Mouse (Mus musculus) NIH3T3 (cell line): ENCODE data around the gene Lag3.

ENCODE experiments used
- DNase-seq: peaks from one replicate; pipeline ENCODE4 v3.0.0-alpha.2; 2012; ENCODE audit warnings: low read depth

Lag3 gene

GRCm38 (mm10) chr6:124919695-124920317, 8.3 kb upstream of the Lag3 start, which contains the start of gene Ptms:
Ptms (minus strand) TSS chr6:124920103.
- DNase-seq = peak; percentile 99

GRCm38 (mm10) chr6:124918890-124919627, 7.6 kb upstream of the Lag3 start:
- DNase-seq = no peak

DNA sequence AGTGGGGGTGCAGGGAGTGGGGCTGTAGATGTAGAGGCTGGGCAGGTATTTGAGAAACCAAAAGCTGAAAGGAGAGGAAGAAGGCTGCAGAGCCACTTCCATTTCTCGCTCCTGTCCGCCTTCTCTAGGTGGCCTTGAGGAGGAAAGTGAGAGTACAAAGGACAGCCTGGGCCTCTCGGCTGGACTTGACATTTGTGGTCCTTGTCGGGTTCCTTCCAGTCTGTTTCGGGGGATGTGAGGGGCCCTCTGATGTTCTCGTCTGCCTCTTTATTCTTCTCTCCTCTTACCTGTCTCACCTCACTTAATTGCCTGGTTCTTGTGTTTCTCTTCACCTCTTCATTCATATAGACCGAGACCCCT, 6.8 kb upstream of the Lag3 start:
- no peak for DNase-seq

- peak; percentile 95 for DNase-seq
Measured at GRCm38 (mm10) chr6:124917518-124918330, 6.2 kb upstream of the Lag3 start.

DNA sequence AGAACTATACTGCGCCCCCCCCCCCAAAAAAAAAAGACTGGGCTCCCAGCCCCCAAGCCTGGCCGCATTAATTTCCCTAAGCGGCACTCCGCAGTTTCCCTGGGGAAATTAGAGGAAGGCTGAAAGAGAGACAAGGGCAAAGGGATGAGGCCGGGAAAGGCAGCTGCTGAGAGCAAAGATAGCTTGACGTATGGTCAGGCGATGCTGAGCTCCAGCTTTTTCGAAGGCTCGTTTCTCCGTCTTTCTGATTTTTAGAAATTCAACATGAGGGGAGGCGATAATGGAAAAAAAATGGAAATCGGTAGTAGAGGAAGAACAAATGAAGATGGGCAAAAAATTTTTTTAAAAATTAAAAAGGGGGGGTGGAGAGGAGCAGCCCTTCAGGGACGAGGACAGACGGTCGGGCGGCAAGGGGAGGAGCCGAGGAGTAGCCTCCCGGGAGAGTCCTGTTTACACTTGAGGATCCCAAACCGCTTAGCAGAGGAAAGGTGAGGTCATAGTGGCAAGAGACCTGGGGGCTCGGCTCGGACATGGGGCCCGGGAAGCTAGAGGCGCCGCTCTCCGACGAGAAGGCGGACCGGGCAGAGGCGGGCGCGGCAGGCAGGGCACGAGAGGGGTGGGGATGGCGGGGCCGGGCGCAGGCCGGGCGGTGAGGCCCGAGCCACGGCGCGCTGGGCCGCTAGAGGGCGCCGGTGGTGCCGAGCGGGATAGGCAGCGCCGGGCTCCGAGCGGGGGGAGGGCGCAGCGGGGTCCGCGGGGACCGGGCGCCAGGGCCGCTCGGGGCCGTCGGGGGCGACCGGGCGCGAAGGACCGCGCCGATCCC, 5.4 kb upstream of the Lag3 start:
- DNase-seq = peak; percentile 96

DNA sequence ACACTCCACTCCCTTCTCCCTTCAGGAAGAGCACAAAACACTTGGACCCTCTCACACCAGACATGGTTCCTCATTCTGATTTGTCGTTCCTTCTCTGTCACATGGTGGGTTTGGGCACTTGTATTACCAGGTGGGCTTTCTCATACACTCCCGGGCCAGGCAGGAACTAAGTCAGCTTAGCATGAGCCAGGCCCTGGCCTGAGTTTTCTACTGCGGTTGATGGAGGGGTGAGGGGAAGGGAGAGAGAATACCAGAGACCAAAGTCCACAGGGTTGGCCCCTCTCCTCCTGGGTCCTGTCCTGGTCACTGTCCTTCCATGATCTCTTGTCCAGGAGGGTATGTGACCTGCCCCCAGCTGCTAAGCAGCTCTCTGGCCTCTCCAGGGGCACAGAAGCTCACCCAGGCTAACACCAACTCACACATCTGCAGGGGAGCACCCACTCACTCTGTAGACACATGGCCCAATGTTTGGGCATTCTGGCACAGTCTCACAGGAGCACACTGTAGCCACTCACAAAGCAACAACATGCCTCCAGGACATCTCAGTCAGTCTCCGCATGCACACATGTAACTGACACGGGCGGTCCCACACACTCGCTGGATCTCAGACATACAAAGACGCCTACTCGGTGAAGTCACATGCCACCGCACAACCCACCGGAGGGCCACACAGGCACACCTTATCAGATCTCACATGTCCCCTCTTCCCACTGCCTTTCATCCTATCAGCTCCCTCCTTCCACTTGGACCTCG, 4.6 kb upstream of the Lag3 start:
- DNase-seq = peak; percentile 58

DNA sequence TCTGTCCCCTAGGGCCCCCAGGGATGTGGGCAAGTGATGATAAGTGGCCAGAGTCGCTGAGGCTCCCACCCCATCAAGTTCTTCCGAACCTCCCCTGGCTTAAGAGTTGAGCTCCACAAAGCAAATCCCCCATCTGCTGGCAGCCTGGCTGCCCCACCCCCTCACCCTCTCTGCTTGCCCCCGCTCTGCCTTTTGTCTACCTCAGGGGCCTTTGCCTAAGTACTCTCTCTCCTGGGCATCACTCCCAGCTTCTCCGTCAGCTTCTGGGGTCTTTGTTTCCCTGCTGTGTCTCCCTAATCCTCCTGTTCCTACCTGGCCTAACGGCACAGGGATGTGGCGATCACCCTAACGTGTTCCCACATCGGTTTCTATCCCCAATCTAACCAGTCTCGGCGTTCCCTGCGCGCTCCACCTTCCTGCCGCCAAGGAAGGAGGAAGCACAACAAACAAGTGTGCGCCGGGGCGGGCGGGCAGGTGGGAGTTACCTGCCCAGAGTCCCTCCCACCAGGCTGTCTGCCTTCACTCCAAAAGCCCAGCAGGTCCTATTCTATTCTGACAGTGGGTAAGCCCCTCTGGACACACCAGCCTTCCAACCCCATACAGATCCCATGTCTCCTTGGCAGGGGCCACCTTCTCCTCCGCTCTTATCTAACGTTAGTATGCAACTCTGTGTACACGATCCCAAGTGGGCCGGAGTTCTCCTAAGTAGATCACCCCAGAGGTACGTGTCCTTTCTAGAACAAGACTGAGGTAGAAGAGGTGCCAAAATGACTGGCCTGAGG, 3.8 kb upstream of the Lag3 start:
- DNase-seq = no peak

DNA sequence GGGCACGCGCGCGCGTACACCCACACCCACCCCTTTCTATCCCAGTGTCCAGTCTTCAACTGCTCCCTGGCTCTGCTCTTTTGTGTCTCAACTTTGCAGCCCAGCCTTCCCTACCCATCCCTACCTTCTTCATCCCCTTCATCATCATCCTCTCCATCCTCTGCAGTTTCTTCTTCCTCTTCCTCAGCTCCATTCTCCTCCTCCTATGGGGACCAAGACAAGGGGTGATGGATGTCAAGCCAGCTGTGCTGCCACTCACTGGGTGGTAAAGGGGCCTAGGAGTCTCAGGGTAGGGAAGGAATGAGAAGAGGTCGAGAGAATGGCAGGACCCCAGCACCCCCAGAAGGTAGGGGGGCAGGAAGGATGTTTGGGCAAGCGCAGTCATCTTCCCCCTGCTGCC, 3.0 kb upstream of the Lag3 start:
- DNase-seq = no peak

DNA sequence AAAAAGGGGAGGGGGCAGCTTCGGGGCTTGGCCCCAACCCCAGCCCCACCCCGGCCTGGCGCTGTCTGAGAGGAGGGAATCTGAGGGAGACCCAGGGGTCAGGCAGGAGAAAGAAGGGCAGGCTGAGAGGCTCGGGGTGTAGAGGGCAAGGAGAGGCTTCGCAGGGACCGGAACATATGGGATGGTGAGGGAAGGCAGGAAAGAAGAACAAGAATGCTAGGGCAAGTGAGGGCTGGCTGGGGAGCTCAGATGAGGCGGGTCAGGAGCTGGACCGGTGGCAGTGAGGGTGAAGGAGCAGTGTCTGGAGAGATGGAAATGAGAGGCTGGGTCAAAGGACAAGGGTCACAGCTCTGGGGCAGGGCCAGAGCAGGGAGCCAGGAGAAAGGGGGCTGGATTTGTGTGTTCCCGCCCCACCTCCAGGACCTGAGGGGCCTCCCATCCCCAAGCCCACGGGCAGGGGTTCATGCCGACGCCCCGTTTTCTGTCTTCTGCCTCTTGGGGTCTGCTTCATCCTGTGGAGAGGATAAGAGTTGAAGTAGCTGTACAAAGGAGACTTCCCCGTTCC, 2.3 kb upstream of the Lag3 start:
- no peak for DNase-seq

GRCm38 (mm10) chr6:124913214-124913613, 1.7 kb upstream of the Lag3 start:
- no peak for DNase-seq

DNA sequence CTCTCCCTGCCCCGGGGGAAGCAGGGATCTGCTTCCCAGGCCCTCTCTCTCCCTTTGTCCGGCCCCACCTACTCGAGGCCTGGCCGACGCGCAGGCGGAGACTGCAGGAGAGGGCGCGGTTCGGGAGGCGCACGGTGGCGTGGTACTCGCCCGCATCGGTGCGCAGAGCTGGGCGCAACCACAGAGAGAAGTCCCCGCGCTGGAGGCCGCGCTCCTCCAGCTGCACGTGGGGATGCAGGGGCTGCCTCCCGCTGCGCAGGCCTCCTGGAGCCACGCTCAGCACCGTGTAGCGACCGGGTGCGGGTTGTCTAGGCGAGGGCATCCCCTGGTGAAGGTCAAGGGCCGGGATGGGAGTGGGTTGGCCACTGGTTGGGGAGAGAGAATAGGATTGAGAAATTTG, 1.5 kb downstream of the Lag3 start:
- no peak for DNase-seq

DNA sequence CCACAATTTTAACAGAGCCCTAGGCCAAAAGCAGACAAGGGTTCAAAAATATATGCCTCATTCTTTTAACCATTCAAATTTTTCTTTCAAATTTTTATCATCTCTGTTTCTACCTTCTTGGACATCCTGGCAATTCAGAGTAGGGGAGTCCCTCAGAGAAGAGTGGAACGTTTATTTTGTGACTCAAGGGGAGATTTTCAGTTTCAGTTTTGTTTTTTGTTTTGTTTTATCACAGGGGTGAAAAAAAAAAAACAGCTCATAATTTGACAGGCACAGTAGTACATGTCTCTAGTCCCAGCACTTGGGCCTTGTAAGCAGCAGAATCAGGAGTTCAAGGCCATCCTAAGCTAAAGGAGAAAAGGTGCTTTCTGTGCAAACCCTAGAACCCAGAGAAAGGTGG, 3.7 kb downstream of the Lag3 start:
- no peak for DNase-seq

- no peak for DNase-seq
Measured at GRCm38 (mm10) chr6:124904991-124905860, 6.3 kb downstream of the Lag3 start.

DNA sequence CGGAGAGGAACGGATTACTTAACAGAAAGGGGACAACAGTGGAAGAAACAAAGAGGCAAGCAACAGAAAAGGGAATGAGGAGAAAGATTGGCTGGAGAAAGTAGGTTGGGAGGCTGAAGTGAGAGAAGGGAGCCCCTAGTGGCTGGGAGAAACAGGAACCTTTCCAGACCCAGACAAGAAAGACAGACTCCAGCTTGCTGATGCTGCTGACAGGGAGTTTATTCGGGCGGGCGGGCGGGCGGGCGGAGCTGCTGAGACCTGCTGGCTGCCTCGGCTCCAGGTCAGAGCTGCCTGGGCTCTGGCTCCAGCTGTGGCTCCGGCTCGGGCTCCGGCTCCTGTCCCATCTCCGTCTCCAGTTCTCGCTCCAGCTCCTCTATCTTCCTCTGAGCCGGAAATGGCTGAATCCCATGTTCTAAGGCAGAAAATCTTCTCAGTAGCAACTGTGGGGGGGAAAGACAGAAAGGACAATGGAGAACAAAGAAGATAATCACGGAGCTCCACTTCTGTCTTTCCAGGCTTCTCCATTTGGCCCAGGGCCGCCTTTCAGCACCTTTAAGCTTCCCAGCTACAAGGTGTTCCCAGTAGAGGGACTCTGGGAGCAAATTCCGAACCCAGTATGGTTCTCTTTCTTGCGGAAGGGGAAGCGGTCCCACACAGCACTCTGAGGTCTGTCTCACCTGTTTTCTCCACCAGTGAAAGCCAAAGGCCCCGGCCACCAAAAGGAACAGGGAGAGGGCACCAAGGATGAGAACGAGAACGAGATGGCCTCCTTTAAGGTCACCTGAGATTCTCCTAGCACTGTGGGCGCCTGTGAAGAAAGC, 7.1 kb downstream of the Lag3 start:
- peak; percentile 92 for DNase-seq

GRCm38 (mm10) chr6:124903580-124904151, 7.8 kb downstream of the Lag3 start:
- DNase-seq = peak; percentile 95

- no peak for DNase-seq
Measured at GRCm38 (mm10) chr6:124901851-124902250, 9.7 kb downstream of the Lag3 start.

DNA sequence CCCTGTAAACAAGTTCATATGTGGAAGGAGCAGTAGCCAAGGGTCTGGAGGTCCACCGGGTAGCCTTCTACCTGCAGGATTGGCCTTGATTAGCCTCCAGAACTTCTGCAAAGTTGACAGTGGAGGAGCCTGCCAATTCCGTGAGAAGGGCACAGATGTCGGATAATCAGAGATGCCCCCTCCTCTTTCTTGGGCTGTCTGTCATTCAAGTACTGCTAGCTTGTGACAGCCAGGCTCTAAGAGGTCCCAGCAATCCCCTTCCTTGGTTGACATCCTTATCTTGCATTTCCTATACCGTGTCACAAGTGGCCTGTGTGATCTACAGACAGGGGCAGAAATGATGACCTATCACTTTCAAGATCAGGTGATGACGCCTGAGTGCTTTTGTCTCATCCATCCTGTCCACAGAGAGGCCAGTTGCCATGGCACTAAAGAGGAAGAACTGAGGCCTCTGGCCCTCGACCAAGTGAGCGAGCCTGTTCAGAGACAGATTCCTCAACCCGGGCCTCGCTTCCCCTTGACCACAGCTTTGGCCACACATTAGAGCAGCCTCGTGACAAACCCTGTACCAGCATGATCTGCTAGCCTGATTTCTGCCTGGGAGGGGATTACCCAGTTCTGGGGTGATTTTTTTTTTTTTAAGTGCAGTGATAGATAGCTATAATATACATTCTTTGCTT, 10.6 kb downstream of the Lag3 start:
- peak; percentile 36 for DNase-seq
